Mouse (Mus musculus) liver, embryonic 14.5 days (tissue): ENCODE data around the gene Tepp. TPM values are rescaled to one million over a fixed set of nuclear protein-coding genes. Genes with fewer than 3 reads are reported as not detected.

Source experiments
- ATAC-seq: fragments of 200-750 bp; cut with Nextera tagmentation; 2 replicates; pipeline ENCODE4 v1.8.0; 2017; ENCODE audit warnings: moderate number of reproducible peaks, mild to moderate bottlenecking, moderate library complexity; ENCODE audit not compliant: insufficient read depth
- DNase-seq, 3 experiments: peaks; one replicate each; pipeline ENCODE4 v3.0.0-alpha.2; 2012 to 2013; ENCODE audit warnings: low read depth in 3 of 3, low spot score in 3 of 3
- H3K27ac ChIP-seq: fragments of 300-500 bp; sonication (generic); 2 replicates; pipeline ENCODE4 v1.5.1; 2014; ENCODE audit warnings: moderate library complexity, mild to moderate bottlenecking, control low read depth, inconsistent platforms
- H3K27me3 ChIP-seq: fragments of 300-500 bp; sonication (generic); 2 replicates; pipeline ENCODE4 v1.6.1; 2014; ENCODE audit warnings: mild to moderate bottlenecking, low read length, moderate library complexity; ENCODE audit not compliant: control insufficient read depth, insufficient read depth
- H3K36me3 ChIP-seq: fragments of 300-500 bp; sonication (generic); replicated peaks from 2 replicates; pipeline ENCODE4 v1.6.1; 2014; ENCODE audit warnings: low read depth; ENCODE audit not compliant: control insufficient read depth, insufficient read depth
- H3K4me1 ChIP-seq, 2 experiments: fragments of 200-500 bp in 1 of 2; fragments of 300-500 bp in 1 of 2; sonication (generic) in 1 of 2; replicated peaks; 2 replicates each; pipeline ENCODE4 v1.6.1; 2012 to 2014; ENCODE audit warnings: antibody characterized with exemption in 1 of 2, inconsistent platforms in 1 of 2, low read length in 1 of 2; ENCODE audit not compliant: control insufficient read depth in 2 of 2, insufficient read depth in 2 of 2
- H3K4me2 ChIP-seq: fragments of 300-500 bp; sonication (generic); 2 replicates; pipeline ENCODE4 v1.6.1; 2014; ENCODE audit warnings: low read depth, mild to moderate bottlenecking, control low read depth, moderate library complexity
- H3K4me3 ChIP-seq, 2 experiments: fragments of 200-500 bp in 1 of 2; fragments of 300-500 bp in 1 of 2; sonication (generic) in 1 of 2; 2 replicates each; pipeline ENCODE4 v1.5.1; 2012 to 2014; ENCODE audit warnings: low read depth in 2 of 2, low read length in 2 of 2, mild to moderate bottlenecking in 2 of 2, control low read depth in 1 of 2, inconsistent platforms in 1 of 2, moderate library complexity in 1 of 2; ENCODE audit not compliant: insufficient read depth in 1 of 2
- H3K9ac ChIP-seq: fragments of 300-500 bp; sonication (generic); replicated peaks from 2 replicates; pipeline ENCODE4 v1.6.1; 2014; ENCODE audit warnings: mild to moderate bottlenecking, control low read depth, moderate library complexity
- H3K9me3 ChIP-seq: fragments of 300-500 bp; sonication (generic); 2 replicates; pipeline ENCODE4 v1.6.1; 2016; ENCODE audit warnings: low read length, mixed read lengths; ENCODE audit not compliant: control insufficient read depth
- CTCF ChIP-seq: IDR thresholded peaks from 2 replicates; pipeline ENCODE4 v1.5.1; 2016; ENCODE audit warnings: antibody characterized with exemption, low read depth, control low read depth
- EP300 ChIP-seq: IDR thresholded peaks from 2 replicates; pipeline ENCODE4 v1.6.1; 2016; ENCODE audit warnings: antibody characterized with exemption, low read depth
- WGBS: fragments of 180-500 bp; shearing (Covaris S2); extraction: QIAGEN DNeasy Blood & Tissue Kit; methylation state at CpG from one replicate; pipeline ENCODE4 v1.1.7; 2014; ENCODE audit not compliant: insufficient replicate concordance; 5-methylcytosine and 5-hydroxymethylcytosine counted together
- polyA plus RNA-seq, 2 experiments: library from polyadenylated mRNA; depleted of rRNA in 1 of 2; stranded (reverse) in 1 of 2; unstranded in 1 of 2; fragments of >200 nt; fragmentation: Nextera tagmentation in 1 of 2; extraction: Ambion mirVana in 1 of 2; gene quantifications; 2 replicates each; pipeline versions ENCODE4 v1.2.1 to v1.2.3; 2012 to 2014

Tepp gene
- polyA plus RNA-seq (2012; rRNA removed) (not detected in 2 replicates), polyA plus RNA-seq (2014; fragmentation: Nextera tagmentation; extraction: Ambion mirVana) (not detected in 2 replicates)

- H3K27me3 ChIP-seq, result no peaks in the 10 kb centered on the region
- DNase-seq (no peak), ATAC-seq (no peak)
- no peak within 1 kb of the TSS for H3K9ac ChIP-seq
- TF ChIP-seq EP300 (no peak), CTCF (no peak)
- H3K36me3 ChIP-seq, result no peaks in the 10 kb centered on the region
- H3K27ac ChIP-seq, result no peak within 1 kb of the TSS
- no peaks in the 10 kb centered on the region for H3K9me3 ChIP-seq
- no peak within 1 kb of the TSS for H3K4me3 ChIP-seq
- H3K4me2 ChIP-seq, result no peak within 1 kb of the TSS
- no peaks in the 10 kb centered on the region for H3K4me1 ChIP-seq
- WGBS, result 31% methylated on average over 6 of the region's 6 CpGs
Observed at GRCm38 (mm10) chr8:95310342-95310970, at the start of gene Tepp. Gene Tepp, plus strand, starts transcription at chr8:95310566.

- TF ChIP-seq EP300 (no peak), CTCF (no peak)
- Histone ChIP-seq H3K9me3 (no peaks in the 10 kb centered on the region), H3K27ac (no peak overlapping the region), H3K4me3 (no peak overlapping the region), H3K27me3 (no peaks in the 10 kb centered on the region), H3K4me1 (no peaks in the 10 kb centered on the region), H3K4me2 (no peak overlapping the region), H3K36me3 (no peaks in the 10 kb centered on the region), H3K9ac (no peak overlapping the region)
- 44% methylated on average over 2 of the region's 2 CpGs for WGBS
- DNase-seq (no peak), ATAC-seq (no peak)
Observed at GRCm38 (mm10) chr8:95262181-95262580, 48.2 kb upstream of the Tepp start.

GRCm38 (mm10) chr8:95270501-95270900 lies 39.9 kb upstream of the Tepp start:
- WGBS, result 55% methylated on average over 12 of the region's 12 CpGs
- no peaks in the 10 kb centered on the region for H3K36me3 ChIP-seq

GRCm38 (mm10) chr8:95271841-95272240 lies 38.5 kb upstream of the Tepp start:
- H3K9ac ChIP-seq, result no peak overlapping the region
- no peaks in the 10 kb centered on the region for H3K4me1 ChIP-seq
- no peaks in the 10 kb centered on the region for H3K36me3 ChIP-seq
- H3K4me3 ChIP-seq, result no peak overlapping the region
- no peak overlapping the region for H3K27ac ChIP-seq
- TF ChIP-seq CTCF, result no peak
- no peaks in the 10 kb centered on the region for H3K9me3 ChIP-seq
- H3K27me3 ChIP-seq, result no peaks in the 10 kb centered on the region
- DNase-seq (no peak), ATAC-seq (no peak)
- no peak overlapping the region for H3K4me2 ChIP-seq
- WGBS, result 20% methylated on average over 4 of the region's 4 CpGs

More at GRCm38 (mm10) chr8:95270501-95270900, 39.9 kb upstream of the Tepp start:
- DNase-seq (no peak), ATAC-seq (no peak)
- Histone ChIP-seq H3K9me3 (no peaks in the 10 kb centered on the region), H3K27ac (no peak overlapping the region), H3K9ac (no peak overlapping the region), H3K4me1 (no peaks in the 10 kb centered on the region), H3K4me2 (no peak overlapping the region), H3K4me3 (no peak overlapping the region), H3K27me3 (no peaks in the 10 kb centered on the region)
- TF ChIP-seq CTCF, result no peak
- TF ChIP-seq EP300, result no peak

- H3K27me3 ChIP-seq, result no peaks in the 10 kb centered on the region
- H3K4me3 ChIP-seq, result no peak overlapping the region
- H3K27ac ChIP-seq, result no peak overlapping the region
- 39% methylated on average over 2 of the region's 2 CpGs for WGBS
- ATAC-seq (no peak), DNase-seq (no peak)
- H3K4me2 ChIP-seq, result no peak overlapping the region
- H3K9me3 ChIP-seq, result no peaks in the 10 kb centered on the region
- no peaks in the 10 kb centered on the region for H3K4me1 ChIP-seq
- H3K36me3 ChIP-seq, result no peaks in the 10 kb centered on the region
- TF ChIP-seq CTCF (no peak), EP300 (no peak)
- H3K9ac ChIP-seq, result no peak overlapping the region
Observed at GRCm38 (mm10) chr8:95272871-95273270, 37.5 kb upstream of the Tepp start.
